Mouse (Mus musculus) hindbrain, embryonic 14.5 days (tissue): ENCODE data around the gene Nr1h3. TPM values are rescaled to one million over a fixed set of nuclear protein-coding genes. Genes with fewer than 3 reads are reported as not detected.

Experiments used
- ATAC-seq: fragments of 200-750 bp; cut with Nextera tagmentation; 2 replicates; pipeline ENCODE4 v1.8.0; 2017; ENCODE audit warnings: moderate number of reproducible peaks, mild to moderate bottlenecking, moderate TSS enrichment, moderate library complexity; ENCODE audit not compliant: low FRiP score
- DNase-seq: peaks from one replicate; pipeline ENCODE4 v3.0.0-alpha.2; 2015; ENCODE audit warnings: low spot score
- H3K27ac ChIP-seq: fragments of 300-500 bp; sonication (generic); 2 replicates; pipeline ENCODE4 v1.5.1; 2014; ENCODE audit warnings: mild to moderate bottlenecking, moderate library complexity
- H3K27me3 ChIP-seq: fragments of 300-500 bp; sonication (generic); 2 replicates; pipeline ENCODE4 v1.6.1; 2014; ENCODE audit warnings: mild to moderate bottlenecking, low read length, mixed read lengths; ENCODE audit not compliant: control insufficient read depth, insufficient read depth
- H3K36me3 ChIP-seq: fragments of 300-500 bp; sonication (generic); replicated peaks from 2 replicates; pipeline ENCODE4 v1.6.1; 2014; ENCODE audit not compliant: control insufficient read depth, insufficient read depth
- H3K4me1 ChIP-seq: fragments of 300-500 bp; sonication (generic); replicated peaks from 2 replicates; pipeline ENCODE4 v1.6.1; 2014; ENCODE audit warnings: antibody characterized with exemption, low read length, mixed read lengths; ENCODE audit not compliant: control insufficient read depth, insufficient read depth
- H3K4me2 ChIP-seq: fragments of 300-500 bp; sonication (generic); replicated peaks from 2 replicates; pipeline ENCODE4 v1.6.1; 2014; ENCODE audit warnings: mild to moderate bottlenecking, moderate library complexity
- H3K4me3 ChIP-seq: fragments of 300-500 bp; sonication (generic); replicated peaks from 2 replicates; pipeline ENCODE4 v1.5.1; 2014; ENCODE audit warnings: mild to moderate bottlenecking, low read length
- H3K9ac ChIP-seq: fragments of 300-500 bp; sonication (generic); 2 replicates; pipeline ENCODE4 v1.6.1; 2014
- H3K9me3 ChIP-seq: fragments of 300-500 bp; sonication (generic); 2 replicates; pipeline ENCODE4 v1.6.1; 2016; ENCODE audit warnings: low read length; ENCODE audit not compliant: control insufficient read depth
- WGBS: fragments of 180-500 bp; shearing (Covaris S2); extraction: QIAGEN DNeasy Blood & Tissue Kit; methylation state at CpG from one replicate; pipeline ENCODE4 v1.1.7; 2014; 5-methylcytosine and 5-hydroxymethylcytosine counted together
- polyA plus RNA-seq: library from polyadenylated mRNA; unstranded; fragments of >200 nt; fragmentation: Nextera tagmentation; extraction: Ambion mirVana; gene quantifications from 2 replicates; pipeline ENCODE4 v1.2.1, GENCODE M21; 2014

Gene Nr1h3
- polyA plus RNA-seq, 1 experiment from 2014 or later: 2.8 TPM

DNA sequence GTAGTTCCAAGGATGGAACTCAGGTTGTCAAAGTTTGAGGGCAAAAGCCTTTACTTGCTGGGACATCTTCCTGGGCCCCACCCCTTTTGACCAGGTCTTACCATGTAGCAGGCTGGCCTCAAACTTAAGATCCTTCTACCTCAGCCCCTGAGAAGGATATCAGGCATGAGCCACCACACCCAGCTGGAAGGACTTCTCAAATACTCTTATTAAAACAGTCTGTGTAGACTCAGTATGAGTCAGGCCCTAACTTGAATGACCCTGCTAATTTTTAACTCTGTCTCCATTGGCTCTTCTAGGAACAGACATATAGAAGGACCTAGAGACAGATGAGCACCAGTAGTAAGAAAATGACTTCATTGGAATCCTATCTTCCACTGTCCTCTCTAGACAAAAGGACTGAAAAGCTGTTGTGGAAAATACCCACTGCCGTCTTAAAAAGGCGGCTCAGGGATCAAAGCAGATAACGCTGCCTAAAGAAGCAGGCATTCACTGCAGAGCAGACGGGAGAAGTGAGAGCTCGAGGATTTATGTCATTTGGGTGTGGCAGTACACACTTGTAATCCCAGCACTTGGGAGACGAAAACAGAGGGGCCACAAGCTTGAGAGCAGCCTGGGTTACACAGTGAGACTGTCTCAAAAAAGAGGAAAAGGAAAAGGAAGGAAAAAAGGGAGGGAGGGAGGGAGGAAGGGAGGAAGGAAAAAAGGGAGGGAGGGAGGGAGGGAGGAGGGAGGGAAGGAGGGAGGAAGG lies 45.5 kb downstream of the Nr1h3 start:
- Histone ChIP-seq H3K27ac (no peak overlapping the region), H3K4me1 (no peaks in the 10 kb centered on the region), H3K9ac (no peak overlapping the region), H3K4me2 (no peak overlapping the region), H3K27me3 (no peaks in the 10 kb centered on the region), H3K4me3 (no peak overlapping the region), H3K9me3 (no peaks in the 10 kb centered on the region), H3K36me3 (peaks cover 98% of the 10 kb centered on the region)
- WGBS: 43% methylated on average over 6 of the region's 6 CpGs
- ATAC-seq: no peak
- DNase-seq: no peak

DNA sequence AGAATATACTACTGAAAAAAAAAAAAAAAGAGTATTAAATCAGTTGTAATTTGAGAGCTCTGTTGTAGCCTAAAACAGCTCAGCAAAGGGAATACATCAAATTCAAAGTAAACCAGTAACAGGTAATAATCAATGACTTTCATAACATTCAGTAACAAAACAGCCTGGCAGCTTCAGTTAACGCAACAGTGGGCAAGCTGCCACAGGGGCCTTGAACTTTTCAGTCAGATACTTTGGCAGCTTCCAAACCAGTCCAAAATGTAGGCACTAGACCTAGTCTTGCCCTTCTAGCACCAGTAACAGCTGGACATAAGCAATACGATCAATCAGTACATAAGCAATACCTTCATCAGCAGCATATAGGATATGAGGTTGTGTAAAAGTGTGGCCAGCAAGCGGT lies 48.5 kb downstream of the Nr1h3 start:
- peaks cover 97% of the 10 kb centered on the region for H3K36me3 ChIP-seq
- H3K9me3 ChIP-seq: no peaks in the 10 kb centered on the region
- H3K27me3 ChIP-seq: no peaks in the 10 kb centered on the region
- ATAC-seq (no peak), DNase-seq (no peak)
- H3K4me2 ChIP-seq: no peak overlapping the region
- 97% methylated on average over 3 of the region's 3 CpGs for WGBS
- H3K4me3 ChIP-seq: no peak overlapping the region
- no peak overlapping the region for H3K9ac ChIP-seq
- H3K27ac ChIP-seq: no peak overlapping the region
- no peaks in the 10 kb centered on the region for H3K4me1 ChIP-seq

DNA sequence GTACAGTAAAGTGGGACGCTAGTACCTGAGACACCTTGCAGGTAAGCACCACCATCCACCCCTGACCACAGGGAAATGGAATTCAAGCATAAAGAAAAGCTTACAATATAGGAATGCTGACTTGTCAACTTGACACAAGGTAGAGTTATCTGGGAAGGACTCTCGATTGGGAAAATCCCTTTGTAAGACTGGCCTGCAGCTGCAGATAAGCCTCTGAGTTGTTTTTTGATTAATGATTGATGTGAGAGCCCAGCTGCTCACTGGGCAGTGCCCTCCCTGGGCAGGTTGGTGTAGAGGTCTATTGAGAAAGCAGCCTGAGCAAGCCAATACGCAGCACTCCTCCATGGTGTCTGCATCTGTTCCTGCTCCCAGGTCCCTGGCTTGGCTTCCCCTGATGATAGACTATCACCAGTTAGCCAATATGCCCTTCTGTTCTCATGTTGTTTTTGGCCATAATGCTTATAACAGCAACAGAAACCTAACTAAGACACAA lies 49.7 kb downstream of the Nr1h3 start:
- 88% methylated on average over 3 of the region's 3 CpGs for WGBS
- Histone ChIP-seq H3K27ac (no peak overlapping the region), H3K27me3 (no peaks in the 10 kb centered on the region), H3K9me3 (no peaks in the 10 kb centered on the region), H3K36me3 (peaks cover 97% of the 10 kb centered on the region), H3K4me1 (no peaks in the 10 kb centered on the region), H3K4me2 (no peak overlapping the region), H3K4me3 (no peak overlapping the region), H3K9ac (no peak overlapping the region)
- DNase-seq (no peak), ATAC-seq (no peak)

DNA sequence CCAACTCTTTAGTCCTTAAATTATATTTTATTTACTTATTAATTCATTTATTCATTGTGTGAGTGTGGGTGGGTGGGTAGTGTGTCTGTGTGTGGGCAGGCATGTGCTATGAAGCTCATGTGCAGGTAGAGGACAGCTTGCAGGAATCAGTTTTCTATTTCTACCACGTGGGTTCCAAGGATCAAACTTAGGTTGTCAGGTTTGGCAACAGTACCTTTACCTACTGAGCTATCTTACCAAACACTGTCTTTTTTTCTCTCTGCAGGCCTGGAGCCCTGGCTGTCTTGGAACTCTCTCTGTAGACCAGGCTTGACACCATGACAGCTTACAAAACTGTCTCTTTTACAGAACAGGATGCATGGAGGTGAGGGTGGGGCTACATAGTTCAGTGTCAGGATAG lies 51.3 kb downstream of the Nr1h3 start:
- Histone ChIP-seq H3K36me3 (peaks cover 99% of the 10 kb centered on the region), H3K9me3 (no peaks in the 10 kb centered on the region), H3K4me1 (no peaks in the 10 kb centered on the region), H3K4me3 (no peak overlapping the region), H3K27ac (no peak overlapping the region), H3K27me3 (no peaks in the 10 kb centered on the region), H3K9ac (no peak overlapping the region), H3K4me2 (no peak overlapping the region)
- WGBS: 82% methylated on average over 1 of the region's 1 CpGs
- no peak for DNase-seq
- ATAC-seq: no peak

DNA sequence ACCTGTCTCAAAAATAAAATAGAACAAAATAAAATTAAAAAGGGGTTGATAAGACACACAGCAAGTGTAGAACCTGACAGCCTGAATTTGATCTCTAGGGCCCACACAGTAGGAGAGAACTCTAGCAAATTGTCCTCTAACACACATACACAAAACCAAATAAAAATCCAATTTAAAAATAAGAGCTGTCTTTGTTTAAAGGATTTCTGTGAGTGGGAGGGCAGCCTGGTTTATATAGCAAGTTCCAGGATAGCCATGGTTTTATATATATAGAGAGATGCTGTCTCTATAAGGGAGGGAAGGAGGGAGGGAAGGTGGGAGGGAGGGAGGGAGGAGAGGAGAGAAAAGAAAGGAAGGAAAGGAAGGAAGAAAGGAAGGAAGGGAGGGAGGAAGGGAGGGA lies 54.5 kb downstream of the Nr1h3 start:
- H3K4me1 ChIP-seq: no peaks in the 10 kb centered on the region
- no peaks in the 10 kb centered on the region for H3K27me3 ChIP-seq
- no peak overlapping the region for H3K9ac ChIP-seq
- H3K9me3 ChIP-seq: no peaks in the 10 kb centered on the region
- no peak overlapping the region for H3K4me2 ChIP-seq
- DNase-seq (no peak), ATAC-seq (no peak)
- peaks cover 98% of the 10 kb centered on the region for H3K36me3 ChIP-seq
- H3K4me3 ChIP-seq: no peak overlapping the region
- H3K27ac ChIP-seq: no peak overlapping the region

DNA sequence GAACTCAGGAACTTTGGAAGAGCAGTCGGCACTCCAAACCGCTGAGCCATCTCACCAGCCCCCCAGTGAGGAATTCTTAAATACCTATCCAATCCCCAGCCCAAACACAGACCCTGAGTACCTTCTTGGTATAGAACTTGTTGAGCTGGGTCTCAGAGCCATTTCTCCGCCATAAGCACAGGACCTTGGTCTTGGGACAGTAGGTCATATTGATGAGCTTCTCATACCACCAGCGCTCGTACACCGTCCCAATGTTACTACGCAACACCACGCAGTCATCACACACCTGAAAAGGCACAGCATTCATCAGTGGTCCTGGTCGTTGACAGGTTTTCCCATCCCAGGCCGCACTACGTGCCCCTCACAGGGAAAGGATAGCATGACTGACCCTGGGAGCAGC lies 59.2 kb downstream of the Nr1h3 start:
- Histone ChIP-seq H3K4me1 (no peaks in the 10 kb centered on the region), H3K27ac (no peak overlapping the region), H3K9ac (no peak overlapping the region), H3K4me3 (no peak overlapping the region), H3K36me3 (peaks cover 99% of the 10 kb centered on the region), H3K4me2 (no peak overlapping the region), H3K27me3 (no peaks in the 10 kb centered on the region), H3K9me3 (no peaks in the 10 kb centered on the region)
- WGBS: 96% methylated on average over 11 of the region's 11 CpGs
- DNase-seq: no peak
- ATAC-seq: no peak

DNA sequence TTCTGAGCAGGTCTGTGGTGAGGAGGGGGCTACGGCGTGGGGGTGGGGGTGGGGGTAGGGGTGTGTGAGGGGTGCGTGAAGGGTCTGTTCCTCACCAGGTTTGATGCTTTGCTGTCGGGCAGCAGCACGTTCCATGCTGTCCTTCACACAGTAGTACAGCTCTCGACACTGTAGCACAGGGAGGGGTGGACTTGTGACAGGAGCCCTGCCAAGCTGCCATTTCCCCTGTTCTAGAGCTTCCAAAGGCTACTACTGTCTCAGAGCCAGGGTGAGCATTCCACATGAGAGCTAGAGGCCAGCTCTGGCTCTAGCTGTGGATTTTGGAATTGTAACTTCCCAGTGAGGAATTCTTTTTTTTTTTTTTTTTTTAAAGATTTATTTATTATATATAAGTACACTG lies 59.7 kb downstream of the Nr1h3 start:
- Histone ChIP-seq H3K27me3 (no peaks in the 10 kb centered on the region), H3K4me3 (no peak overlapping the region), H3K4me1 (no peaks in the 10 kb centered on the region), H3K36me3 (peaks cover 99% of the 10 kb centered on the region), H3K4me2 (no peak overlapping the region), H3K27ac (no peak overlapping the region), H3K9ac (no peak overlapping the region), H3K9me3 (no peaks in the 10 kb centered on the region)
- ATAC-seq (no peak), DNase-seq (no peak)
- 93% methylated on average over 6 of the region's 6 CpGs for WGBS

DNA sequence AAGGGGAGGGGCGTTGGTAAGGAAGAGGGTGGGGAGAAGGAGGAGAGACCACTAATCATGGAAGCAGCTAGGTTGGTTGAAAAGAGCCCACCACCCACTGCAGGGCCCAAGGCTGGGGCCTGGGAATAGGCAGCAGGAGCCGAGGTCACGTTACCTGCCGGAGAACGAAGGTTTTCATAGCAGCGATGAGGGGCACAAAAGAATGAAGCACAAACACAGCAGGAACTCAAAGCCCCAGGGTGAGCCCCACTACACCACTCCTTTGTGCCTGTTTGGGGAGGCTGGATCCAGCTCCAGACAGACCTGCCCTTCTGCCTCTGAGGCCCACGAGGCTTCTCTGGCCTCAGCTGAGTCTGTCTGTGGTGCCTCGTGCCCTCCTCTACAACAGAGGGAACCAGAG lies 62.9 kb downstream of the Nr1h3 start:
- Histone ChIP-seq H3K36me3 (peaks cover 82% of the 10 kb centered on the region), H3K9me3 (no peaks in the 10 kb centered on the region), H3K4me3 (no peak overlapping the region), H3K4me2 (no peak overlapping the region), H3K4me1 (no peaks in the 10 kb centered on the region), H3K9ac (no peak overlapping the region), H3K27ac (no peak overlapping the region), H3K27me3 (no peaks in the 10 kb centered on the region)
- no peak for DNase-seq
- ATAC-seq: no peak
- WGBS: 78% methylated on average over 8 of the region's 8 CpGs

DNA sequence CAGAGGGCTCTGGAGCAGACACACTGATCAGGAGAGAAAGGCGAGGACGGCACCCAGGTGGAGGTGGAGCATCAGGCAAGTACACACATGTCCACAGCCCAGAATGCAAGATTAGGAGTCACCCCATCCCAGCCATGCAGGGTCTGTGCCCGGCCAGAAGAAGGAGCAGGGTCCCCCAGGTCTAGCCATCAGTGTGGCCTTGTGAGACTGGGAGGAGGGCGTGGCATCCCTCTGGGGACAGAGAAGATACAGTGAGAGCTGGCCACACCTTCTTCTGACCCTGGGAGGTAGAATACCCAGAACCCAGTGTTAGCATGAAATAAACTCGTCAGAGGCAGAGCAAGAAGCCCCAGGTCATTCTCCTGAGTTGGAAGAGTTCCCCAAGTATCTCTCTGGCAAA lies 63.3 kb downstream of the Nr1h3 start:
- Histone ChIP-seq H3K4me3 (no peak overlapping the region), H3K27me3 (no peaks in the 10 kb centered on the region), H3K36me3 (peaks cover 78% of the 10 kb centered on the region), H3K9ac (no peak overlapping the region), H3K9me3 (no peaks in the 10 kb centered on the region), H3K4me1 (no peaks in the 10 kb centered on the region), H3K4me2 (no peak overlapping the region), H3K27ac (no peak overlapping the region)
- 82% methylated on average over 5 of the region's 5 CpGs for WGBS
- ATAC-seq: no peak
- no peak for DNase-seq

DNA sequence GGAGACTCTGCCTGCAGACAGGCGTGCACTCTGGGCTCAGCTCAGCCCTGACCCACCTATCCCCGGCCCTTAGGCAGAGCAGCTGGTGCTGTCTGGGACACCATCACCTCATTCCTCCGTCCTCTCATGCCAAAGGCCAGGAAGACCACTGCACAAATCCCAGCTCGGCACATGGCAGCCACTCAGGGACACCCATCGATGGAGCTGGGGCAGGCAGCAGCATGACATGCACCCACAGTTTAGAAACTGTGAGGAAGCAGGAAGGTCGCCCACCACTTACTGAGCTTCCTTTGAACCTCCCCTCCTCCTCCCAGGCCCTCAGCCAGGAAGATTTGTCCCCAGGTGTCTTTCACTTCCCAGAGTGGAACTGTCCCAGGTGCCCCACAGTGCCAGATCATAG lies 65.2 kb downstream of the Nr1h3 start:
- Histone ChIP-seq H3K36me3 (peaks cover 60% of the 10 kb centered on the region), H3K9ac (no peak overlapping the region), H3K4me1 (no peaks in the 10 kb centered on the region), H3K9me3 (no peaks in the 10 kb centered on the region), H3K27me3 (no peaks in the 10 kb centered on the region), H3K4me2 (no peak overlapping the region), H3K27ac (no peak overlapping the region), H3K4me3 (no peak overlapping the region)
- no peak for DNase-seq
- WGBS: 90% methylated on average over 6 of the region's 6 CpGs
- no peak for ATAC-seq
